Mouse (Mus musculus) erythroblast, embryonic 14.5 days (primary cell): Measurements from ENCODE around the gene Ssr1.

Experiments used
- GATA1 ChIP-seq: IDR thresholded peaks from 2 replicates; pipeline ENCODE4 v1.6.1; 2012; ENCODE audit warnings: low read length, inconsistent platforms, mixed read lengths
- TAL1 ChIP-seq: IDR thresholded peaks from 3 replicates; pipeline ENCODE4 v1.6.1; 2012; ENCODE audit warnings: low read length, inconsistent platforms, mixed read lengths

DNA sequence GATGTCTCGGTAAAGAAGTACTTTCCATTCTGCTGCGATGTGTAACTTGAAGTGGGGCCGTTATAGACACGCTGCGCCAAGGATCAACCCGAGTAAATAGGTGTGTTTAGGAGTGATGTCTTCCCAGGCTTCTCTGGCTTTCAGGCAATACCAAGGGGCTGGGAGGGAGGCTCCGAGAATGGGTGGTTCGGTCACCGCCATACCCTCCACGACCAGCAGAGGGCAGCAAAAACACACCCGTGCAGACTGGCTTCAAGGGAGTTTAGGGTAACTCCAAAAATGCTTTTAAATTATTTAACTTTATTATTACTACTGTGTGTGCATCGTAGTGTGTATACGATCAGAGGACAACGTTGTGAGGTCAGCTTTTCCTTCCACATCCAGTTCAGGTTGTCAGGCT lies 24.7 kb downstream of the Ssr1 start:
- TF ChIP-seq GATA1: no peak
- TF ChIP-seq TAL1: no peak
